Mouse (Mus musculus) myocyte (in vitro differentiated cells): ENCODE measurements around the gene Lsm4.

Source experiments
- CEBPB ChIP-seq: IDR thresholded peaks from 2 replicates; pipeline ENCODE4 v1.6.1; 2011; ENCODE audit warnings: mild to moderate bottlenecking, moderate library complexity; ENCODE audit not compliant: poor library complexity, insufficient read depth, severe bottlenecking
- MAX ChIP-seq: IDR thresholded peaks from one replicate; pipeline ENCODE4 v1.6.1; 2011; ENCODE audit warnings: low read depth, mild to moderate bottlenecking, control low read depth
- MYOD1 ChIP-seq, 3 experiments: IDR thresholded peaks; one replicate each; pipeline ENCODE4 v1.6.1; 2011; ENCODE audit warnings: control low read depth in 2 of 3, low read depth in 2 of 3, mild to moderate bottlenecking in 2 of 3, moderate library complexity in 1 of 3; ENCODE audit not compliant: insufficient read length in 2 of 3, control insufficient read depth in 1 of 3
- MYOG ChIP-seq, 3 experiments: IDR thresholded peaks; one replicate each; pipeline ENCODE4 v1.6.1; 2011; ENCODE audit warnings: control low read depth in 2 of 3, low read depth in 2 of 3, mild to moderate bottlenecking in 2 of 3; ENCODE audit not compliant: insufficient read length in 2 of 3, control insufficient read depth in 1 of 3, insufficient read depth in 1 of 3
- POLR2A ChIP-seq: IDR thresholded peaks from one replicate; pipeline ENCODE4 v1.6.1; 2011; ENCODE audit warnings: low read depth, mild to moderate bottlenecking, control low read depth, moderate library complexity; ENCODE audit not compliant: insufficient read length
- POLR2AphosphoS2 ChIP-seq: IDR thresholded peaks from one replicate; pipeline ENCODE4 v1.6.1; 2011; ENCODE audit warnings: low read depth, control low read depth; ENCODE audit not compliant: insufficient read length
- REST ChIP-seq: IDR thresholded peaks from one replicate; pipeline ENCODE4 v1.6.1; 2011; ENCODE audit warnings: mild to moderate bottlenecking, control low read depth, moderate library complexity; ENCODE audit not compliant: insufficient read depth, insufficient read length
- SRF ChIP-seq: IDR thresholded peaks from one replicate; pipeline ENCODE4 v1.6.1; 2011; ENCODE audit warnings: low read depth; ENCODE audit not compliant: control insufficient read depth, insufficient read length
- TCF12 ChIP-seq: IDR thresholded peaks from one replicate; pipeline ENCODE4 v1.6.1; 2011; ENCODE audit warnings: mild to moderate bottlenecking, control low read depth; ENCODE audit not compliant: poor library complexity, insufficient read depth, severe bottlenecking
- USF1 ChIP-seq: IDR thresholded peaks from one replicate; pipeline ENCODE4 v1.6.1; 2011; ENCODE audit warnings: low read depth, mild to moderate bottlenecking, control low read depth, moderate library complexity

- TF ChIP-seq POLR2A (peak; percentile 15), MAX (no peak), USF1 (no peak), MYOD1 (IDR thresholded peaks at IDR 0.05; ENCODE audit: control insufficient read depth in 1 of 3, insufficient read length in 2 of 3, low read depth in 2 of 3) (no peak), TCF12 (no peak), POLR2AphosphoS2 (no peak), REST (no peak), SRF (no peak), MYOG (IDR thresholded peaks at IDR 0.05; ENCODE audit: control insufficient read depth in 1 of 3, insufficient read depth in 1 of 3, insufficient read length in 2 of 3, low read depth in 2 of 3) (no peak), CEBPB (peak; percentile 82; the same call in 1 of the 2 replicates)
Observed at GRCm38 (mm10) chr8:70630532-70631381, 42.3 kb upstream of the Lsm4 start.
